Mouse (Mus musculus): ENCODE results near the gene Stx18.

The Stx18 gene

GRCm38 (mm10) chr5:38129339-38129738, 90.8 kb downstream of the Stx18 start:
- DNase-seq (ENCODE audit: low read depth, low spot score): no peak

GRCm38 (mm10) chr5:38136247-38136646, 97.7 kb downstream of the Stx18 start:
- no peak for DNase-seq (ENCODE audit: low read depth, low spot score)

GRCm38 (mm10) chr5:38137163-38137562, 98.6 kb downstream of the Stx18 start:
- no peak for DNase-seq (ENCODE audit: low read depth, low spot score)

GRCm38 (mm10) chr5:38140893-38141292, 102.4 kb downstream of the Stx18 start:
- DNase-seq (ENCODE audit: low read depth, low spot score): no peak

- DNase-seq (ENCODE audit: low read depth, low spot score): no peak
Observed at GRCm38 (mm10) chr5:38146524-38146923, 108.0 kb downstream of the Stx18 start.

- DNase-seq (ENCODE audit: low read depth, low spot score): no peak
Observed at GRCm38 (mm10) chr5:38151264-38151663, 112.7 kb downstream of the Stx18 start.

- no peak for DNase-seq (ENCODE audit: low read depth, low spot score)
Observed at GRCm38 (mm10) chr5:38152201-38153108, 113.9 kb downstream of the Stx18 start.

GRCm38 (mm10) chr5:38153636-38154035, 115.1 kb downstream of the Stx18 start:
- DNase-seq (ENCODE audit: low read depth, low spot score): no peak

GRCm38 (mm10) chr5:38157481-38158020, 119.0 kb downstream of the Stx18 start:
- no peak for DNase-seq (ENCODE audit: low read depth, low spot score)

GRCm38 (mm10) chr5:38158501-38158946, 120.0 kb downstream of the Stx18 start:
- no peak for DNase-seq (ENCODE audit: low read depth, low spot score)

GRCm38 (mm10) chr5:38158947-38159633, 120.5 kb downstream of the Stx18 start:
- DNase-seq (ENCODE audit: low read depth, low spot score): peak; percentile 8

GRCm38 (mm10) chr5:38159634-38160413, 121.3 kb downstream of the Stx18 start, which contains the start of gene Nsg1:
Gene Nsg1, minus strand, starts transcription at chr5:38159907.
- DNase-seq (ENCODE audit: low read depth, low spot score): no peak

GRCm38 (mm10) chr5:38168497-38168896, 130.0 kb downstream of the Stx18 start:
- DNase-seq (ENCODE audit: low read depth, low spot score): no peak

GRCm38 (mm10) chr5:38173766-38174165, 135.2 kb downstream of the Stx18 start:
- peak; percentile 11 for DNase-seq (ENCODE audit: low read depth, low spot score)

GRCm38 (mm10) chr5:38174256-38174912, 135.8 kb downstream of the Stx18 start:
- no peak for DNase-seq (ENCODE audit: low read depth, low spot score)

GRCm38 (mm10) chr5:38184688-38185285, 146.2 kb downstream of the Stx18 start:
- DNase-seq (ENCODE audit: low read depth, low spot score): no peak

- no peak for DNase-seq (ENCODE audit: low read depth, low spot score)
Observed at GRCm38 (mm10) chr5:38187006-38187405, 148.5 kb downstream of the Stx18 start.

All from ES-CJ7 (cell line).